Mouse (Mus musculus) midbrain, embryonic 13.5 days (tissue): Measurements from ENCODE around the gene Lrp6. TPM values are rescaled to one million over a fixed set of nuclear protein-coding genes. Genes with fewer than 3 reads are reported as not detected.

Experiments
- ATAC-seq: fragments of 200-750 bp; cut with Nextera tagmentation; 2 replicates; pipeline ENCODE4 v1.8.0; 2017; ENCODE audit warnings: mild to moderate bottlenecking, moderate TSS enrichment, moderate library complexity
- H3K27ac ChIP-seq: fragments of 300-500 bp; sonication (generic); 2 replicates; pipeline ENCODE4 v1.5.1; 2015; ENCODE audit warnings: inconsistent platforms, mild to moderate bottlenecking, moderate library complexity
- H3K27me3 ChIP-seq: fragments of 300-500 bp; sonication (generic); 2 replicates; pipeline ENCODE4 v1.6.1; 2015; ENCODE audit warnings: mild to moderate bottlenecking, inconsistent platforms
- H3K36me3 ChIP-seq: fragments of 300-500 bp; sonication (generic); 2 replicates; pipeline ENCODE4 v1.6.1; 2015; ENCODE audit warnings: mild to moderate bottlenecking, inconsistent platforms
- H3K4me1 ChIP-seq: fragments of 300-500 bp; sonication (generic); replicated peaks from 2 replicates; pipeline ENCODE4 v1.6.1; 2015; ENCODE audit warnings: inconsistent platforms
- H3K4me2 ChIP-seq: fragments of 300-500 bp; sonication (generic); replicated peaks from 2 replicates; pipeline ENCODE4 v1.6.1; 2015; ENCODE audit warnings: moderate library complexity, mild to moderate bottlenecking, inconsistent platforms
- H3K4me3 ChIP-seq: fragments of 300-500 bp; sonication (generic); replicated peaks from 2 replicates; pipeline ENCODE4 v1.5.1; 2015; ENCODE audit warnings: mild to moderate bottlenecking, inconsistent platforms
- H3K9ac ChIP-seq: fragments of 300-500 bp; sonication (generic); replicated peaks from 2 replicates; pipeline ENCODE4 v1.6.1; 2015; ENCODE audit warnings: mild to moderate bottlenecking, inconsistent platforms
- H3K9me3 ChIP-seq: fragments of 300-500 bp; sonication (generic); 2 replicates; pipeline ENCODE4 v1.6.1; 2016; ENCODE audit warnings: mild to moderate bottlenecking, inconsistent platforms
- WGBS: fragments of 180-500 bp; shearing (Covaris S2); methylation state at CpG from one replicate; pipeline ENCODE4 v1.1.7; 2015; 5-methylcytosine and 5-hydroxymethylcytosine counted together
- polyA plus RNA-seq: library from polyadenylated mRNA; unstranded; fragments of >200 nt; fragmentation: Nextera tagmentation; extraction: Ambion mirVana; gene quantifications from 2 replicates; pipeline ENCODE4 v1.2.1, GENCODE M21; 2015

Gene Lrp6
- 23.6 and 24.3 TPM in 2 replicates for polyA plus RNA-seq

DNA sequence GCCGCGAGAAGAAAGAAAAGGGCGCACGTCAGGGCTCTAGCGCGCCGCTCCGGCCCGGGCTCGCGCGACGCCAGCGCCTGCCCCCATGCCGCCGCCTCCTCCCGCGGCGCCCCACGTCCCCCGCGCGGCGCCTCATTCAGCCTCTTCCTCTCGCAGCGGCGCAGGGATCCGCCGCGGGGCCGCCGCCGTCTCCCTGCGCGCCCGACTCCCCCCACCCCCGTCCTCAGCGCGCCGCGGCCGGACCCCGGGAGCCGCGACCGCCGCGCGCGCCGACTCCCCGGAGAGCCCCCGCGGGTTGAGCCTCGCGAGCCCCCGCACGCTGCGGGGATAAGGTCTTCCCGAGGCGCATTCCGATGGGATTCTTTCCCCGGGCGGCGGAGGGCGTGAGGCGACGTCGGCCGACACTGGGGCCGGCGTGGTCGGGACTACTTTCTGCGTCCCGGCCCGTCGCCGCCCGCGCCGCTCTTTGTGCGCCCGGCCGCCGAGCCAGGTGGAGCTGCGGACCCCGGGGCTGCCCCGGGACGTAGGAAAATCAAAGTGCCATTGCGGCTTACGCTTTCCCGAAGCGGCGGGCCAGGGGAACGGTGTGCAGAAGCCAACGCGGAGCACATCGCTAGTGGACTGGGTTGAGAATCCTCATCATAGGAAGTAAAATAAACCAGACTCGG, at the start of gene Lrp6:
Lrp6 (minus strand) TSS at position 148 of the 668 bp plus-strand sequence.
- no peaks in the 10 kb centered on the region for H3K36me3 ChIP-seq
- peak within 1 kb of the TSS; percentile 98 for H3K9ac ChIP-seq
- under 1% methylated on average over 79 of the region's 99 CpGs for WGBS
- H3K4me2 ChIP-seq = peak within 1 kb of the TSS; percentile 71
- H3K4me3 ChIP-seq = peak within 1 kb of the TSS; percentile 97
- H3K4me1 ChIP-seq = peaks cover 32% of the 10 kb centered on the region
- H3K27me3 ChIP-seq = no peaks in the 10 kb centered on the region
- peak; percentile 95 for ATAC-seq
- 0 out of 2 replicates have a peak, but pooled peaks cover 5% of the 10 kb centered on the region for H3K9me3 ChIP-seq
- H3K27ac ChIP-seq = peak within 1 kb of the TSS; percentile 100

DNA sequence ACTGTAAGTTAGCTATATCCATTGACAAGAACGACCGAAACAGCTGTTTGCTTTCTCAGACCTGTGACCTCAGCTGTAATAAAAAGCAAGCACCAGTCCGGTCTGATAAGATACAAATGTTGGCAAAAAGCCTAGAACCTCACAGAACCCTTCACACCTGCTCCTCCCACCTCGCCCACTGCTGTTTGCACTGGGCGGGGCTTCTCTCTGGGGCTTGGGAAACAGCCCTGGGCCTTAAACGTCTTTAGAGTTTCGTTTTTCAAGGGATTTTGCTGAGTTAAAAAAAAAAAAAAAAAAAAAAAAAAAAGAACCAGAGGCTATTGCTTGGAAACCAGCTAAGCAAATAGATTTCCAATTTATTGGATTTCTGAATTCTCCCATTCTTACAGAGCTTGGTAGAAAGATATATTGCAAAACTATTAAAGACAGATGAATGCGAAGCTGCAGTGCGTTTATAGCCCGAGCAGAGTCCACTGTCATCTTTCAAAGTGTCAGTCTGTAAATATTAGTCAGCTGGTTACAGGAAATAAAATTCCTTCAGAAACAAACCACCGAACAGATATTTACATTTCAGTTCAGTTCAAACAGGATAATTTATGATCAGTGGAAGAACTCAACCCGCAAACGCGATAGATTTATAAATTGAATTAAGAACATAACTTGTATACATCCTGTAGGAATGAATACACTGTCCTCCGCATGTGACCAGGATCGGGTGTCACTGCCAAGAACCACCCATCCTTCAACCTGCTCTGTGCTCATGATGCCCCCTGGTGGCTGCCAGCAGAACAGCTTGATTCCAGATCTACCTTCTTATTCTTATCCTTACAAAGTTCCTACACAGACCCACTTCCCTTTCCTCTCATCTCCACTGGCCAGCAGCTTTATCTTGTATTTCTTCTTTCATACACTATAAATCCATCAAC, 48.2 kb upstream of the Lrp6 start:
- H3K4me3 ChIP-seq = no peak overlapping the region
- H3K36me3 ChIP-seq = no peaks in the 10 kb centered on the region
- H3K9ac ChIP-seq = no peak overlapping the region
- WGBS = 29% methylated on average over 16 of the region's 16 CpGs
- H3K9me3 ChIP-seq = no peaks in the 10 kb centered on the region
- H3K4me2 ChIP-seq = no peak overlapping the region
- H3K27ac ChIP-seq = no peak overlapping the region
- H3K4me1 ChIP-seq = no peaks in the 10 kb centered on the region
- ATAC-seq = peak; percentile 44; the same call in 1 of the 2 replicates
- H3K27me3 ChIP-seq = no peaks in the 10 kb centered on the region

DNA sequence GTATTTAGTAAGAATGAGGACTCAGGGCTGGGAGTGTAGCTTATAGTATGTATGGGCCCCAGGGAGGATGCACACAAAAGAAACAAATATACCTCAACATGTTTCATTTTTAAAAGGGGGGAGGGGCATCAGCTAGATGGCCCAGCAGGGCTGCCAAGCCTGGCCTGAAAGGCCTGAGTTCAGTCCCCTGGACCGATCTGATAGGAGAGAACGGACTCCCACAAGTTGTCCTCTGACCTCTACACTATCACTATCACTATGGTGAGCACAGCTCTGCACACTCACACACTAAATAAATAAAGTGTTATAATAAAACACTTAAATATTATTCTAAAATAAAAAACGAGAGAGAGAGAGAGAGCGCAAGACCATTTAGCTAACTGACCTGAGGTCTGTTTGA, 47.6 kb upstream of the Lrp6 start:
- H3K27me3 ChIP-seq = no peaks in the 10 kb centered on the region
- no peak overlapping the region for H3K4me3 ChIP-seq
- WGBS = 88% methylated on average over 4 of the region's 4 CpGs
- H3K27ac ChIP-seq = no peak overlapping the region
- 0 out of 2 replicates have a peak, but pooled peaks have one; percentile 52 for ATAC-seq
- no peaks in the 10 kb centered on the region for H3K4me1 ChIP-seq
- no peaks in the 10 kb centered on the region for H3K36me3 ChIP-seq
- no peaks in the 10 kb centered on the region for H3K9me3 ChIP-seq
- no peak overlapping the region for H3K9ac ChIP-seq
- no peak overlapping the region for H3K4me2 ChIP-seq

DNA sequence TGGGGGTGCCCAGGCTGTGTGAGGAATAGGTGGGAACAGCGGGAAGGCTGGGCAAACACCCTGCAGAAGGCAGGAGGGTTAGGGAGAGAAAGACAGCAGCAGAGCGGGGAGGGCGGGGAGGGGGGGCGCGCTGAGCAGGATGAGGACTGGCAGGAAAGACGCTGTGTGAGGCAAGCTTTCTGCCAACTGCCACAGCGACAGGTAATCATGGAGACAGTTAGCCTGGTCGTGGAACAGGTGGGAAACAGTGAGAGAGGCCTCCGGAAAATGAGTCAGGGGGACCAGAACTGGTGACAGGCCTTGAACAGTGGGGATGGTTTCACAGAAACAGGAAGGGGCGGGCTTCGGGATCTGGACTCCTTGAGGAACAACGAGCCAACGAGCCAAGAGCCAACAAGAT, 45.1 kb upstream of the Lrp6 start:
- 79% methylated on average over 13 of the region's 13 CpGs for WGBS
- no peak for ATAC-seq
- Histone ChIP-seq H3K4me3 (no peak overlapping the region), H3K27ac (no peak overlapping the region), H3K9ac (no peak overlapping the region), H3K9me3 (no peaks in the 10 kb centered on the region), H3K36me3 (no peaks in the 10 kb centered on the region), H3K27me3 (no peaks in the 10 kb centered on the region), H3K4me2 (no peak overlapping the region), H3K4me1 (no peaks in the 10 kb centered on the region)

GRCm38 (mm10) chr6:134610380-134610779, 43.6 kb upstream of the Lrp6 start:
- no peak overlapping the region for H3K4me2 ChIP-seq
- no peak overlapping the region for H3K27ac ChIP-seq
- no peaks in the 10 kb centered on the region for H3K9me3 ChIP-seq
- H3K9ac ChIP-seq = no peak overlapping the region
- no peaks in the 10 kb centered on the region for H3K27me3 ChIP-seq
- no peak for ATAC-seq
- 91% methylated on average over 9 of the region's 9 CpGs for WGBS
- no peaks in the 10 kb centered on the region for H3K36me3 ChIP-seq
- H3K4me3 ChIP-seq = no peak overlapping the region
- no peaks in the 10 kb centered on the region for H3K4me1 ChIP-seq

GRCm38 (mm10) chr6:134606949-134607746, 40.4 kb upstream of the Lrp6 start:
- H3K4me1 ChIP-seq = no peaks in the 10 kb centered on the region
- WGBS = 56% methylated on average over 9 of the region's 9 CpGs

DNA sequence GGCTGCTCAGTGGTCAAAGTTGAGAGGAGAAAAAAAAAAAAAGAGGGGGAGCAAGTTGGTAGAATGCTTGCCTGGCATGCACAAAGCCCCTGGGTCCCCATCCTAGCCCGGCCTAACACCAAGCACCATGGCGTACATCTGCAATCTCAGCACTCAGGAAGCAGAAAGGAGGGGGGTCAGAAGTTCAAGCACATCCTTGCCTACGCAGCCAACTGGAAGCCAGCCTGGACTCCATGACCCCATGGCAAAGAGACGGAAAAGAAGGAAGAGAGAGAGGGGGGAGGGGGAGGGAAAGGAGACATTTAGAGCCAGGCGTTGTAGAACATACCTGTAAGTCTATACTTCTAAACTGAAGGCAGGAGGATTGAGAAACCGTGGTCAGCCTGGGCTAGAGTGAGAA, 39.8 kb upstream of the Lrp6 start:
- H3K4me2 ChIP-seq = no peak overlapping the region
- no peak overlapping the region for H3K27ac ChIP-seq
- no peaks in the 10 kb centered on the region for H3K4me1 ChIP-seq
- no peaks in the 10 kb centered on the region for H3K27me3 ChIP-seq
- WGBS = 69% methylated on average over 6 of the region's 6 CpGs
- ATAC-seq = no peak
- H3K4me3 ChIP-seq = no peak overlapping the region
- H3K36me3 ChIP-seq = no peaks in the 10 kb centered on the region
- H3K9ac ChIP-seq = no peak overlapping the region
- no peaks in the 10 kb centered on the region for H3K9me3 ChIP-seq

More at GRCm38 (mm10) chr6:134606949-134607746, 40.4 kb upstream of the Lrp6 start:
- H3K9ac ChIP-seq = no peak overlapping the region
- H3K9me3 ChIP-seq = no peaks in the 10 kb centered on the region
- peak; percentile 76 for ATAC-seq
- no peaks in the 10 kb centered on the region for H3K27me3 ChIP-seq
- H3K4me3 ChIP-seq = no peak overlapping the region
- no peak overlapping the region for H3K4me2 ChIP-seq
- no peak overlapping the region for H3K27ac ChIP-seq
- no peaks in the 10 kb centered on the region for H3K36me3 ChIP-seq

DNA sequence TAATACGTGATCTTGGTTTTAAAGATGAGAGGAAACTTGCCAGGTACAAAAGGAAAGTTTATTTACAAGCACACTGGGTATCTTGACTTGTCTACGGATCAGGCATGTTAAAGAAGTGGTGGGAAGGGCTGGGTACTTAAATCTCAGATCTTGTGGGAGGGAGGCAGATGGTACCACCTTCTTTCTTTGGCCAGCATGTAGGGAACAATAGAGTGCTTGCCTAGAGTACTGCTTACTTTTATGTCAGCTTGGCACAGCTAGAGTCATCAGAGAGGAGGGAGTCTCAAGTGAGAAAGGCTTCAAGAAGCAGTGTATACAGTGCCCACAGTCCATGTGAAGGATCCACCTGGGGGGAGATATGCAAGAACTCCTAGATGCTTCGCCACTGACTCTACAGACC, 38.4 kb upstream of the Lrp6 start:
- no peaks in the 10 kb centered on the region for H3K36me3 ChIP-seq
- WGBS = 84% methylated on average over 3 of the region's 3 CpGs
- no peak overlapping the region for H3K4me3 ChIP-seq
- ATAC-seq = no peak
- H3K27me3 ChIP-seq = no peaks in the 10 kb centered on the region
- no peak overlapping the region for H3K9ac ChIP-seq
- no peaks in the 10 kb centered on the region for H3K9me3 ChIP-seq
- no peak overlapping the region for H3K27ac ChIP-seq
- H3K4me1 ChIP-seq = no peaks in the 10 kb centered on the region
- H3K4me2 ChIP-seq = no peak overlapping the region

DNA sequence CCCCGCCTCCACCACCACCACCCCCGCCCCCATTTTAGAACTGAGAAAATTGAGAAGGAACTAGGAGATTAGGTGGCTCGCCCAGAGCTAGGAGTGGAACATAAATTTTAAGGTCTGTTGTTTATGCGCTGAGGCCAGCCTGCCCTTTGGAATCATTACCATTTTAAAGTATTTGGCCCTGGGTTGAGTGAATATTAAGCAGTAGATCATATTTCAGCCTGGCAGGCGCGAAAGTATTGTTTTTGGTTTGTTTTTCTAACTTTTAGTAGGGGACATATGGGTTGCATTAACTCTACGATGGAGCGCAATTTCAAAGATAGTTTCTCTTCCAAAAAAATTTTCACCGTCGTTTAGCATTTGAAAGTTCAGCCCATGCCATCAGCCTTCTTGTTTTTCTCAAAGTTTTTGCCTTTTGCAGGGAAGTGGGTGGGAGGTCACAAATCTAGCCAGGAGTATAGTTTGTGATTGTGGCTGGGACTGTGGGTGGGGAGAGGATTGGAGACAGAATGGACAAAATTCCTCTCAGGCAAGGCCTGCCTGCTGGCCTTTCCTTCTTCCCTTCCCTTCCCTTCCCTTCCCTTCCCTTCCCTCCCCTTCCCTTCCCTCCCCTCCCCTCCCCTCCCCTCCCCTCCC, 35.7 kb upstream of the Lrp6 start:
- ATAC-seq = no peak
- WGBS = 60% methylated on average over 10 of the region's 10 CpGs

GRCm38 (mm10) chr6:134601766-134602165, 35.0 kb upstream of the Lrp6 start:
- no peak for ATAC-seq
- Histone ChIP-seq H3K27ac (no peak overlapping the region), H3K4me3 (no peak overlapping the region), H3K27me3 (no peaks in the 10 kb centered on the region), H3K36me3 (no peaks in the 10 kb centered on the region), H3K4me2 (no peak overlapping the region), H3K9me3 (no peaks in the 10 kb centered on the region), H3K9ac (no peak overlapping the region), H3K4me1 (no peaks in the 10 kb centered on the region)
- 64% methylated on average over 3 of the region's 3 CpGs for WGBS

More for the DNA sequence above, 35.7 kb upstream of the Lrp6 start:
- Histone ChIP-seq H3K27me3 (no peaks in the 10 kb centered on the region), H3K4me2 (no peak overlapping the region), H3K4me3 (no peak overlapping the region), H3K9me3 (no peaks in the 10 kb centered on the region), H3K36me3 (no peaks in the 10 kb centered on the region), H3K4me1 (no peaks in the 10 kb centered on the region), H3K27ac (no peak overlapping the region), H3K9ac (no peak overlapping the region)

- H3K4me1 ChIP-seq = no peaks in the 10 kb centered on the region
- H3K36me3 ChIP-seq = no peaks in the 10 kb centered on the region
- H3K27me3 ChIP-seq = no peaks in the 10 kb centered on the region
- H3K27ac ChIP-seq = no peak overlapping the region
- H3K4me3 ChIP-seq = no peak overlapping the region
- H3K9me3 ChIP-seq = no peaks in the 10 kb centered on the region
- ATAC-seq = no peak
- no peak overlapping the region for H3K9ac ChIP-seq
- no peak overlapping the region for H3K4me2 ChIP-seq
- 65% methylated on average over 7 of the region's 7 CpGs for WGBS
Observed at GRCm38 (mm10) chr6:134601130-134601529, 34.4 kb upstream of the Lrp6 start.
